Mouse (Mus musculus) adipose tissue, adult 10 weeks (tissue): ENCODE measurements around the gene Ero1l. TPM values are rescaled to one million over a fixed set of nuclear protein-coding genes. Genes with fewer than 3 reads are reported as not detected.

ENCODE experiments used
- polyA plus RNA-seq: library from polyadenylated mRNA; stranded (reverse); fragments of 350-450 nt; fragmentation: Illumina TruSeq; extraction: RNeasy Lipid Tissue Mini Kit (QIAGEN cat#74804); gene quantifications from one replicate; pipeline ENCODE4 v1.2.3, GENCODE M21; 2014; ENCODE audit warnings: low read depth, low replicate concordance

Gene Ero1l
- 21.8 TPM for polyA plus RNA-seq

DNA sequence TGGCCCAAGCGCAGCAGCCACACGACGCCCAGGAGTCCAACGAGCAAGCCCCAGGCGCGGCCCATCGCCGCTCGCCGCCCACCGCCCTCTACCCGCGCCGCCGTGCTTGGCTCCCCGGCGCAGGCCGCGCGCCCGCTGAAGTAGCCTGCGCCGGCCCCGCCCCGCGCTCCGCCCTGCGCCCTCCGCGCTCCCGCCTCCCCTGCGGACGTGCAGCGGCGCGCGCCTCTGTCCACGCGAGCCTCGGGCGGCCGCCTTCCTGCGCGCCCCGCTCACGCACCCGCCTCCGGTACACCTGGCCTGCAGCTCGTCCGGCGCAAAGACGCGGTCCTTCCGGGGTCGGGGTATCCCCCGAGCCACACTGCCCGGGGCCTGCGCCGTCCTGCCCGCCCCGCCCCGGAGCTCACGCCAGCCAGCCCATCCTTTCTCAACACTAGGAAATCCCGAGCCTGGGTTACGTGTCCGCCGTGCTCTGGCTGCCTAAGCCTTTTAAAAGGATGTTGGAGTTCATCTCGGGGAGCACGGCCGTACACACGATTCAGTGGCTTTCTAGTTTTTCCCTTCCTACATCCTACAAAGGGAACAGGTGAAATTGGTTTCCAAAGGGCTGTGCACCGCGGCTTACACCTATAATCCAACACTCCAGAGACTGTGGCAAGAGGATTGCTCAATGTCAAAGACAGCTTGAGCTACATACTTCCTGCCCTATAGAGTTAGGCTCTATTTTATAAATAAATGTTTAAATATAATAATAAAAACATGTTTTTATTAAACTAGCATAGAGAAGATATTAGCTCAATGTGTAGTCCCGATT is at the start of gene Ero1l:
Ero1l (minus strand) TSS at position 346 of the 811 bp plus-strand sequence.

GRCm38 (mm10) chr14:45350931-45351859 is 32.6 kb upstream of the Ero1l start, which contains the start of gene Styx:
TSS of gene Styx (plus strand) at chr14:45351093.

GRCm38 (mm10) chr14:45329589-45330181 is 11.1 kb upstream of the Ero1l start, which contains the start of gene Psmc6:
TSS of gene Psmc6 (plus strand) at chr14:45329788.

Other genes starting within 250 kb of the Ero1l start
- 5.9 TPM for gene Gpr137c, start 99.1 kb downstream of the Ero1l start, polyA plus RNA-seq
- gene Txndc16, start 98.4 kb downstream of the Ero1l start, polyA plus RNA-seq = 51.4 TPM
- gene Psmc6, start 11.0 kb upstream of the Ero1l start, polyA plus RNA-seq = 78.0 TPM
- gene Styx, start 32.3 kb upstream of the Ero1l start, polyA plus RNA-seq = 16.6 TPM
- 23.4 TPM for gene Gnpnat1, start 86.1 kb upstream of the Ero1l start, polyA plus RNA-seq
- 86.8 TPM for gene Fermt2, start 211.3 kb upstream of the Ero1l start, polyA plus RNA-seq